Comparison of ENCODE assay signal across 12 mouse cellular contexts in the genomic region with DNA sequence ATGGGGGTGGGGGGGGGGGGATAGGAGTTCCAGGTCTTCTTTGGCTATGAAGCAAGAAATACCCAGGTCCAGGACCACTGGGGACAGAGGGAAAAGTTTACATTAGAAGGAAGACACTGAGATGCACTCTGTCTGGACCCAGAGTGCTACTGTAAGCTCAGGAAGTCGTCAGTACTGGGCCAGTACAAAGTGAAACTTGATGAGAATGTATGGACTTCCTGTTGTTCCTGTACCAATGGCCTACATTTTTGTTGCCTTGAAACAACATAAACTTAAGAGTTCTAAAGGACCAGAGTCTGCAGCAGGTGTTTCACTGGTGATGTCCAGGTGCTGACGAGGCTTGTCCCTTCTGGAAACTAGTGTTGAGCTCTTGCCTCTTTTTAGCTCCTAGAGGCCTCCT. TPM values are rescaled to one million over a fixed set of nuclear protein-coding genes. Genes with fewer than 3 reads are reported as not detected.
DNase-seq lines count a peak whose midpoint lies in the region; ATAC-seq and TF ChIP-seq lines count a peak whose summit lies in the region.
"Had no signal": no experiment of that assay in that cellular context is flagged by ENCODE, and none has a peak within 500 bp of the region (broad histone marks: within the 10 kb centered on the region; RNA-seq: fewer than 3 reads in every experiment).

No protein-coding gene starts in this region.

- peaks cover 29% of the 10 kb centered on the region for H3K79me2 ChIP-seq in myocyte (ENCODE audit: control insufficient read depth, insufficient read depth)

- H3ac ChIP-seq in myocyte (ENCODE audit: control insufficient read depth, insufficient read length), result no peak overlapping the region

- H3K36me3 ChIP-seq in embryonic facial prominence, embryonic 14.5 days (ENCODE audit: control insufficient read depth, insufficient read depth, low read length), result no peaks in the 10 kb centered on the region
- H3K36me3 ChIP-seq in embryonic facial prominence, embryonic 10.5 days (replicated peaks), result no peaks in the 10 kb centered on the region
- H3K36me3 ChIP-seq in megakaryocyte, embryonic 14.5 days (replicated peaks; ENCODE audit: low read length), result peaks cover 11% of the 10 kb centered on the region
- H3K36me3 ChIP-seq in intestine, embryonic 15.5 days, result no peaks in the 10 kb centered on the region
- H3K36me3 ChIP-seq in myocyte (ENCODE audit: control insufficient read depth, insufficient read depth), result no peaks in the 10 kb centered on the region
- H3K36me3 ChIP-seq: forebrain, embryonic 10.5 days; kidney, embryonic 15.5 days had no signal

- H3K4me2 ChIP-seq in embryonic facial prominence, embryonic 14.5 days (ENCODE audit: low read depth, low read length), result peak overlapping the region; percentile 85; the same call in 1 of the 2 replicates
- peak overlapping the region; percentile 76; the same call in 1 of the 2 replicates for H3K4me2 ChIP-seq in intestine, embryonic 15.5 days (replicated peaks)
- peak overlapping the region; percentile 91 for H3K4me2 ChIP-seq in myocyte (ENCODE audit: low read depth)

- WGBS in embryonic facial prominence, embryonic 14.5 days, result 71% methylated on average over 2 of the region's 2 CpGs
- 71% methylated on average over 2 of the region's 2 CpGs for WGBS in embryonic facial prominence, embryonic 10.5 days
- WGBS in intestine, embryonic 15.5 days, result 59% methylated on average over 2 of the region's 2 CpGs

- H3K9me3 ChIP-seq in embryonic facial prominence, embryonic 14.5 days (ENCODE audit: control insufficient read depth, low read length), result no peaks in the 10 kb centered on the region
- H3K9me3 ChIP-seq in embryonic facial prominence, embryonic 10.5 days, result 0 out of 2 replicates have a peak, but pooled peaks cover 2% of the 10 kb centered on the region
- H3K9me3 ChIP-seq in megakaryocyte, embryonic 14.5 days, result peaks cover 15% of the 10 kb centered on the region
- H3K9me3 ChIP-seq in intestine, embryonic 15.5 days, result no peaks in the 10 kb centered on the region
- H3K9me3 ChIP-seq: kidney, embryonic 15.5 days had no signal

- no peak overlapping the region for H3K4me3 ChIP-seq in embryonic facial prominence, embryonic 14.5 days (ENCODE audit: low read depth, low read length)
- no peak overlapping the region; the same call in 1 of the 2 replicates for H3K4me3 ChIP-seq in embryonic facial prominence, embryonic 10.5 days
- H3K4me3 ChIP-seq in megakaryocyte, embryonic 14.5 days (replicated peaks), result peak overlapping the region; percentile 98
- no peak overlapping the region for H3K4me3 ChIP-seq in intestine, embryonic 15.5 days (replicated peaks)
- H3K4me3 ChIP-seq in myocyte, result peak overlapping the region; percentile 74

- H3K4me1 ChIP-seq in embryonic facial prominence, embryonic 14.5 days (ENCODE audit: control insufficient read depth, insufficient read depth, low read length), result peaks cover 8% of the 10 kb centered on the region
- peaks cover 22% of the 10 kb centered on the region for H3K4me1 ChIP-seq in embryonic facial prominence, embryonic 10.5 days
- H3K4me1 ChIP-seq in megakaryocyte, embryonic 14.5 days, result peaks cover 41% of the 10 kb centered on the region
- H3K4me1 ChIP-seq in intestine, embryonic 15.5 days (replicated peaks), result peaks cover 18% of the 10 kb centered on the region; the same call in 1 of the 2 replicates

- H3K27ac ChIP-seq in embryonic facial prominence, embryonic 14.5 days (replicated peaks; ENCODE audit: low read depth, low read length), result no peak overlapping the region
- no peak overlapping the region for H3K27ac ChIP-seq in embryonic facial prominence, embryonic 10.5 days (replicated peaks)
- no peak overlapping the region for H3K27ac ChIP-seq in intestine, embryonic 15.5 days

- no peak overlapping the region for H3K9ac ChIP-seq in embryonic facial prominence, embryonic 14.5 days (ENCODE audit: low read depth, low read length)
- no peak overlapping the region for H3K9ac ChIP-seq in intestine, embryonic 15.5 days

- H3K27me3 ChIP-seq in embryonic facial prominence, embryonic 14.5 days (replicated peaks; ENCODE audit: control insufficient read depth, insufficient read depth, low read length), result no peaks in the 10 kb centered on the region
- H3K27me3 ChIP-seq in embryonic facial prominence, embryonic 10.5 days (replicated peaks; ENCODE audit: low read depth, poor library complexity, severe bottlenecking), result peaks cover 10% of the 10 kb centered on the region; the same call in 1 of the 2 replicates
- no peaks in the 10 kb centered on the region for H3K27me3 ChIP-seq in megakaryocyte, embryonic 14.5 days (replicated peaks)
- no peaks in the 10 kb centered on the region for H3K27me3 ChIP-seq in intestine, embryonic 15.5 days (replicated peaks)
- no peaks in the 10 kb centered on the region for H3K27me3 ChIP-seq in myocyte (ENCODE audit: control insufficient read depth, insufficient read depth, insufficient read length)
- H3K27me3 ChIP-seq: kidney, embryonic 15.5 days had no signal

- ATAC-seq in embryonic facial prominence, embryonic 14.5 days (ENCODE audit: low read depth), result no peak
- no peak for ATAC-seq in megakaryocyte, adult 5-6 weeks (ENCODE audit: poor library complexity, severe bottlenecking)
- no peak for ATAC-seq in intestine, embryonic 15.5 days

- no peak for TF ChIP-seq POLR2A in myocyte (IDR thresholded peaks at IDR 0.05; ENCODE audit: insufficient read length, low read depth)

- no peak for DNase-seq in embryonic facial prominence, embryonic 14.5 days (ENCODE audit: low spot score)
- no peak for DNase-seq in embryonic facial prominence, embryonic 10.5 days (ENCODE audit: low spot score)
- no peak for DNase-seq in adrenal gland, postnatal 4 days (ENCODE audit: low spot score in 2 of 2)
- no peak for DNase-seq in embryo, embryonic 10 days (ENCODE audit: low spot score)
- DNase-seq: cerebellum, adult 8-10 months; right cerebral cortex, postnatal 4 days had no signal

TF ChIP-seq in myocyte, 11 proteins besides CTCF, POLR2A, EP300 and RAD21:
- no peak for TF ChIP-seq USF1 (IDR thresholded peaks at IDR 0.05; ENCODE audit: low read depth)
- no peak for TF ChIP-seq TCF3 (IDR thresholded peaks at IDR 0.05; ENCODE audit: insufficient read length, low read depth)
- TF ChIP-seq MAX (IDR thresholded peaks at IDR 0.05; ENCODE audit: low read depth), result no peak
- TF ChIP-seq SRF (IDR thresholded peaks at IDR 0.05; ENCODE audit: control insufficient read depth, insufficient read length, low read depth), result no peak
- TF ChIP-seq CEBPB (IDR thresholded peaks at IDR 0.05; ENCODE audit: insufficient read depth, poor library complexity, severe bottlenecking), result no peak
- no peak for TF ChIP-seq POLR2AphosphoS2 (IDR thresholded peaks at IDR 0.05; ENCODE audit: insufficient read length, low read depth)
- no peak for TF ChIP-seq REST (IDR thresholded peaks at IDR 0.05; ENCODE audit: insufficient read depth, insufficient read length)
- no peak for TF ChIP-seq MYOD1 (IDR thresholded peaks at IDR 0.05; ENCODE audit: control insufficient read depth in 1 of 3, insufficient read length in 2 of 3, low read depth in 2 of 3)
- no peak for TF ChIP-seq MYOG (IDR thresholded peaks at IDR 0.05; ENCODE audit: control insufficient read depth in 1 of 3, insufficient read depth in 1 of 3, insufficient read length in 2 of 3, low read depth in 2 of 3)
- no peak for TF ChIP-seq TCF12 (IDR thresholded peaks at IDR 0.05; ENCODE audit: insufficient read depth, poor library complexity, severe bottlenecking)
- TF ChIP-seq E2F4 (IDR thresholded peaks at IDR 0.05; ENCODE audit: insufficient read depth), result no peak

RNA-seq across cellular contexts. Expression of a gene that starts 1.2 kb away (rescaled TPM):
- 99.2 and 102 TPM in 2 replicates for polyA plus RNA-seq in embryonic facial prominence, embryonic 14.5 days (2014; fragmentation: Nextera tagmentation; extraction: Ambion mirVana)
- polyA plus RNA-seq in embryonic facial prominence, embryonic 10.5 days (2016; fragmentation: Nextera tagmentation; extraction: Ambion mirVana), result 83.7 and 88.5 TPM in 2 replicates
- polyA plus RNA-seq in megakaryocyte, embryonic 14.5 days (2012; ENCODE audit: insufficient read depth, low replicate concordance), result 2.4 and 6.2 TPM in 2 replicates
- 161 and 183 TPM in 2 replicates for total RNA-seq in megakaryocyte, adult 5-6 weeks (2015)
- 221 and 259 TPM in 2 replicates for total RNA-seq in megakaryocyte, adult 5-6 weeks (2017)
- 78.5 and 79.8 TPM in 2 replicates for polyA plus RNA-seq in intestine, embryonic 15.5 days (2015; fragmentation: Nextera tagmentation; extraction: Ambion mirVana)
- polyA plus RNA-seq in myocyte (2012; fragmentation: generic; extraction: Trizol), result 11.4 TPM
- 100 to 1,000 TPM in 1 of 2 experiments, 10 to 100 TPM in 1; 94.4 to 117 TPM for total RNA-seq in adrenal gland, postnatal 4 days (2021)

RNA-seq across cellular contexts. Expression of a gene that starts 25.7 kb away (rescaled TPM):
- 169 and 188 TPM in 2 replicates for polyA plus RNA-seq in embryonic facial prominence, embryonic 14.5 days (2014; fragmentation: Nextera tagmentation; extraction: Ambion mirVana)
- 290 and 300 TPM in 2 replicates for polyA plus RNA-seq in embryonic facial prominence, embryonic 10.5 days (2016; fragmentation: Nextera tagmentation; extraction: Ambion mirVana)
- polyA plus RNA-seq in megakaryocyte, embryonic 14.5 days (2012; ENCODE audit: insufficient read depth, low replicate concordance), result 7.8 and 15.5 TPM in 2 replicates
- total RNA-seq in megakaryocyte, adult 5-6 weeks (2015), result 69.4 and 88.2 TPM in 2 replicates
- total RNA-seq in megakaryocyte, adult 5-6 weeks (2017), result 74.8 and 86.5 TPM in 2 replicates
- 183 and 209 TPM in 2 replicates for polyA plus RNA-seq in intestine, embryonic 15.5 days (2015; fragmentation: Nextera tagmentation; extraction: Ambion mirVana)
- polyA plus RNA-seq in myocyte (2012; fragmentation: generic; extraction: Trizol), result 42.9 TPM
- total RNA-seq in adrenal gland, postnatal 4 days (2021), result 10 to 100 TPM; 85.4 to 89.7 TPM

RNA-seq across cellular contexts. Expression of a gene that starts 43.0 kb away (rescaled TPM):
- 37.8 and 42.4 TPM in 2 replicates for polyA plus RNA-seq in embryonic facial prominence, embryonic 14.5 days (2014; fragmentation: Nextera tagmentation; extraction: Ambion mirVana)
- 27.9 and 28.7 TPM in 2 replicates for polyA plus RNA-seq in embryonic facial prominence, embryonic 10.5 days (2016; fragmentation: Nextera tagmentation; extraction: Ambion mirVana)
- polyA plus RNA-seq in megakaryocyte, embryonic 14.5 days (2012; ENCODE audit: insufficient read depth, low replicate concordance), result 28.1 and 30.8 TPM in 2 replicates
- total RNA-seq in megakaryocyte, adult 5-6 weeks (2015), result 29.0 and 30.3 TPM in 2 replicates
- total RNA-seq in megakaryocyte, adult 5-6 weeks (2017), result 19.3 and 22.9 TPM in 2 replicates
- 37.7 and 37.8 TPM in 2 replicates for polyA plus RNA-seq in intestine, embryonic 15.5 days (2015; fragmentation: Nextera tagmentation; extraction: Ambion mirVana)
- polyA plus RNA-seq in myocyte (2012; fragmentation: generic; extraction: Trizol), result 9.7 TPM
- 10 to 100 TPM; 44.4 to 50.0 TPM for total RNA-seq in adrenal gland, postnatal 4 days (2021)

Comparison
In these comparisons a context has a peak if more than half of its experiments do, and no peak if none do; other contexts are left out.
1. H3K4me3 ChIP-seq: peak in megakaryocyte, embryonic 14.5 days (single experiment) and myocyte (single experiment); none in embryonic facial prominence, embryonic 14.5 days (single experiment), embryonic facial prominence, embryonic 10.5 days (single experiment) and intestine, embryonic 15.5 days (single experiment).
2. Peak in every context shown above with its lines, with median percentiles within 50 percentile points of each other: H3K4me2 ChIP-seq.